Mouse (Mus musculus) G1E (cell line): ENCODE data around the gene Gm44965. TPM values are rescaled to one million over a fixed set of nuclear protein-coding genes. Genes with fewer than 3 reads are reported as not detected.

Experiments used
- ATAC-seq: 2 replicates; pipeline ENCODE4 v1.8.0; 2016; ENCODE audit warnings: mild to moderate bottlenecking; ENCODE audit not compliant: insufficient number of reproducible peaks, poor library complexity, low FRiP score, severe bottlenecking; ENCODE audit errors: extremely low read depth
- DNase-seq: peaks from one replicate; pipeline ENCODE4 v3.0.0; 2012; ENCODE audit warnings: low spot score
- H3K27me3 ChIP-seq: 2 replicates; pipeline ENCODE4 v1.6.1; 2012; ENCODE audit warnings: mild to moderate bottlenecking, low read length, inconsistent platforms; ENCODE audit not compliant: insufficient read depth
- H3K36me3 ChIP-seq: replicated peaks from 2 replicates; pipeline ENCODE3; 2012; ENCODE audit warnings: mild to moderate bottlenecking, inconsistent platforms
- H3K4me1 ChIP-seq: 2 replicates; pipeline ENCODE4 v1.6.1; 2012; ENCODE audit warnings: low read depth, low read length, inconsistent platforms, mixed read lengths; ENCODE audit not compliant: insufficient read depth
- H3K4me3 ChIP-seq: 2 replicates; pipeline ENCODE4 v1.5.1; 2012; ENCODE audit warnings: low read depth, mild to moderate bottlenecking, inconsistent platforms, low read length, moderate library complexity, mixed read lengths
- H3K9me3 ChIP-seq: replicated peaks from 2 replicates; pipeline ENCODE4 v1.6.1; 2012; ENCODE audit warnings: inconsistent platforms
- CTCF ChIP-seq: IDR thresholded peaks from 2 replicates; pipeline ENCODE4 v1.5.1; 2012; ENCODE audit warnings: low read depth, low read length, inconsistent platforms, mixed read lengths
- GATA1 ChIP-seq: IDR thresholded peaks from 2 replicates; pipeline ENCODE4 v1.6.1; 2012; ENCODE audit warnings: borderline replicate concordance, low read length, inconsistent platforms, mixed read lengths
- GATA2 ChIP-seq: IDR thresholded peaks from 2 replicates; pipeline ENCODE4 v1.6.1; 2012; ENCODE audit warnings: low read depth, low read length, inconsistent platforms, borderline replicate concordance
- POLR2AphosphoS5 ChIP-seq: IDR thresholded peaks from 2 replicates; pipeline ENCODE4 v1.6.1; 2012; ENCODE audit warnings: low read depth, low read length, inconsistent platforms; ENCODE audit not compliant: insufficient replicate concordance
- TAL1 ChIP-seq: conservative IDR thresholded peaks from 2 replicates; pipeline ENCODE4 v1.6.1; 2012; ENCODE audit warnings: low read depth, low read length, inconsistent platforms, mixed read lengths
- polyA plus RNA-seq: library from polyadenylated mRNA; stranded (reverse); fragments of >175 nt; gene quantifications from 2 replicates; pipeline ENCODE4 v1.2.3, GENCODE M21; 2012
- total RNA-seq, 2 experiments: library from RNA; stranded (forward) in 1 of 2; stranded (reverse) in 1 of 2; fragments of 200-1000 nt in 1 of 2; fragments of >200 nt in 1 of 2; fragmentation: Nextera tagmentation in 1 of 2; gene quantifications; 2 replicates each; pipeline ENCODE4 v1.2.3; 2014 to 2017

Gene Gm44965
- total and polyA plus RNA-seq, 3 experiments, result not detected

DNA sequence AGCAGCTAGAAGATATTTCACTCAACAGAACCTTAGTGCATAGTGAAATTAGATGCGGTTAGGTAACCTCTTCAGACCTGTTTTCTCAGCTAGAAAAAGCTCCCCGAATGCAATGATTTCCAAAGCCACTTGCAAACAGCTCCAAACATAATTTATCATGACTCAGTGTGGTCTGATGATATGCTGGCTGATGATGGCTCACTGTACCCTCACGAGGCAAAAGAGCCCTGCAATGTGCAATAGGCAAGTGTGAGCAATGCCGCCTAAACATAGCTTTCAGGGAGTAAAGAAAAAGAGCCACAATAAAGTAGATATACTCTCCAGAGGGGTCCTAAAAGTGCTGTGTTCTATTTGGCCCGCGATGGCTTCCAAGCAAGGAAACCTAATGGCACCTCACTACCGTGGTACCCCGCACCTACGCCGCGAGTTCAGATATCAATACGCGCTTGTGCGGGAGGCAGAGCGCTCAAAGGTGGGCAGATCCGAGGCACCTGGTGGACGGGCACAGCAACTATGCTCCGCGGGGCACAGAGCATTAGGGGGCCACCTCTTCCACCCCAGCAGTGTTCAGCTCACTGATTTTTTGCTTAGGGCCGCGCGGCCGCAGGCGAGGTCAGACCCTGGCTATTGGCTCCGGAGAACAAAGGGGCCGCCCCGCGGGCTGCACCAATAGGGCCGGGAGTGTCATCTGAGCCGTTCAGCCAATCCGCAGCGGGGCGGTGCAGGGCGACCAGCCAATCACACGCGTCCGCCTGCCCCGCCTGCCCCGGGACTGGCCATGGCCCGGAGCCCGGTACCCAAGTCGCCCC is 7.7 kb downstream of the Gm44965 start, which contains the start of gene Zfp775:
Zfp775 (plus strand) TSS at position 793 of the 809 bp plus-strand sequence.
- Histone ChIP-seq H3K9me3 (no peaks in the 10 kb centered on the region; the same call in 1 of the 2 replicates), H3K4me3 (no peak within 1 kb of the TSS), H3K36me3 (no peaks in the 10 kb centered on the region), H3K27me3 (no peaks in the 10 kb centered on the region), H3K4me1 (no peaks in the 10 kb centered on the region)
- ATAC-seq, result no peak
- no peak for TF ChIP-seq POLR2AphosphoS5
- no peak for TF ChIP-seq CTCF
- TF ChIP-seq GATA2, result no peak
- TF ChIP-seq GATA1, result no peak
- TF ChIP-seq TAL1, result no peak
- no peak for DNase-seq

GRCm38 (mm10) chr6:48602080-48602741 is 8.5 kb downstream of the Gm44965 start:
- Histone ChIP-seq H3K9me3 (no peaks in the 10 kb centered on the region; the same call in 1 of the 2 replicates), H3K4me1 (no peaks in the 10 kb centered on the region), H3K27me3 (no peaks in the 10 kb centered on the region), H3K36me3 (no peaks in the 10 kb centered on the region), H3K4me3 (no peak overlapping the region)
- no peak for TF ChIP-seq GATA2
- TF ChIP-seq TAL1, result no peak
- no peak for TF ChIP-seq CTCF
- TF ChIP-seq GATA1, result no peak
- ATAC-seq (no peak), DNase-seq (no peak)

GRCm38 (mm10) chr6:48608124-48608523 is 14.4 kb downstream of the Gm44965 start:
- H3K9me3 ChIP-seq, result no peaks in the 10 kb centered on the region
- no peak for ATAC-seq
- no peak for TF ChIP-seq GATA2
- TF ChIP-seq GATA1, result no peak
- TF ChIP-seq POLR2AphosphoS5, result no peak
- TF ChIP-seq TAL1, result no peak
- TF ChIP-seq CTCF, result no peak

DNA sequence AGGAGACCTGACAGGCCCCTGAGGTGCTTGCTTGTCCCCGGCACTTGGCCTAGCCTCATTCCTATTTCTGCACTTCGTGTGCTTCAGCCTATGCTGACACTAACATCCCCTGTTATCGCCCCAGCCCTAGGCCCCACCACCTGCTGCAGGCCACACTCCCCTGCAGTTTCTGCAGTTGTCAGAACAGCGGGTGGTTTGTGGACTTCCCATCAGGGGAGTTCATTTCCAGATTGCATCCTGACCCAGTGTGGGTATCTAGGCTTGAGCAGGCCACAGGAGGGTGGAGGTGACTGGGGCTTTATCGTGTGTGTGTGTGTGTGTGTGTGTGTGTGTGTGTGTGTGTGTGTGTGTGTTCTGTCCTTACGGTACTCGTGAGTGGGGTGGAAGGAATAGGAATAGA is 15.8 kb downstream of the Gm44965 start:
- H3K4me1 ChIP-seq, result no peaks in the 10 kb centered on the region
- TF ChIP-seq GATA1 (no peak), POLR2AphosphoS5 (no peak), GATA2 (no peak), CTCF (no peak), TAL1 (no peak)
- no peaks in the 10 kb centered on the region for H3K27me3 ChIP-seq
- H3K9me3 ChIP-seq, result no peaks in the 10 kb centered on the region
- ATAC-seq (no peak), DNase-seq (no peak)
- no peak overlapping the region for H3K4me3 ChIP-seq
- H3K36me3 ChIP-seq, result no peaks in the 10 kb centered on the region

More at GRCm38 (mm10) chr6:48608124-48608523, 14.4 kb downstream of the Gm44965 start:
- Histone ChIP-seq H3K27me3 (no peaks in the 10 kb centered on the region), H3K4me1 (no peaks in the 10 kb centered on the region), H3K36me3 (no peaks in the 10 kb centered on the region), H3K4me3 (no peak overlapping the region)
- no peak for DNase-seq

- H3K4me3 ChIP-seq, result no peak overlapping the region
- no peaks in the 10 kb centered on the region for H3K4me1 ChIP-seq
- no peaks in the 10 kb centered on the region for H3K27me3 ChIP-seq
- H3K36me3 ChIP-seq, result no peaks in the 10 kb centered on the region
- ATAC-seq (no peak), DNase-seq (no peak)
- no peak for TF ChIP-seq GATA1
- no peaks in the 10 kb centered on the region for H3K9me3 ChIP-seq
Measured at GRCm38 (mm10) chr6:48610657-48611056, 16.9 kb downstream of the Gm44965 start.

- no peaks in the 10 kb centered on the region for H3K36me3 ChIP-seq
- DNase-seq (no peak), ATAC-seq (no peak)
- no peaks in the 10 kb centered on the region for H3K27me3 ChIP-seq
- H3K4me1 ChIP-seq, result no peaks in the 10 kb centered on the region
- H3K9me3 ChIP-seq, result no peaks in the 10 kb centered on the region
- TF ChIP-seq POLR2AphosphoS5, result no peak
- no peak for TF ChIP-seq TAL1
- no peak for TF ChIP-seq CTCF
- no peak for TF ChIP-seq GATA1
- TF ChIP-seq GATA2, result no peak
- no peak overlapping the region for H3K4me3 ChIP-seq
Measured at GRCm38 (mm10) chr6:48613464-48613863, 19.7 kb downstream of the Gm44965 start.
